Mouse (Mus musculus): Measurements from ENCODE around the gene Srgap3.
A peak's percentile ranks its signal among the peaks of the same experiment; 100 is the strongest.
"Not testable (repeated sequence)": the region's sequence is repeated elsewhere in the genome, so short reads cannot be mapped to it uniquely, and the experiment has no call there.

Srgap3 gene

DNA sequence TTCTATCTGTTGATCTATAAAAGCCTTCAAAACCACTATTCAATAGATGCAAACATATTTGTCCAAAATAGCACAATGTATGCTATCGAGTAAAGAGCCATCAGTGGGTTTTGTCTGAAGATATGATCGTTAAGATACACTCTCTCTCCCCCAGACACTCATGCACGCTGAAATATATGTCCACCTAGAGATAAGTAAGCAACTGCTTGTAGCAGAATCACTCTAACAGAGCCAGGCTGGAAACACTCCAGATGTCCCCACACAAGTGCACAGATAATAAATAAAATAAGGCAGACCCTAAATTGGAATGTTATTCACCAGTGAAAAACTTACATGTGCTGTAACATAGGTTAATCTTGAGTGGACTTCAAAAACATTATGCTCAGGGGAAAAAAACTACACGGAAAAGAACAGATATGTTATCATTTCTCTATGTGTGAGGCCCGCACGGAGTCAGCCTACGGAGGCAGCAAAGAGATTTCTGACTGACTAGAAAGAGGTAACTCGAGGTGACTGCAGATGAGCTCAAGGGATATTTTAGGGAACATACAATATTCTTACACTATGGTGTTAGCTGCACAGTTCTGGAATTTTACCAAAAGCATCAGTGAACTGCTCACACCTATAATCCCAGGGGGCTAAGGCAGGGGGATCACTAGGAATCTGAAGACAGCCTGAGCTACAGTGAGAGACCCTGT, 39.0 kb downstream of the Srgap3 start:
- DNase-seq, result no peak

DNA sequence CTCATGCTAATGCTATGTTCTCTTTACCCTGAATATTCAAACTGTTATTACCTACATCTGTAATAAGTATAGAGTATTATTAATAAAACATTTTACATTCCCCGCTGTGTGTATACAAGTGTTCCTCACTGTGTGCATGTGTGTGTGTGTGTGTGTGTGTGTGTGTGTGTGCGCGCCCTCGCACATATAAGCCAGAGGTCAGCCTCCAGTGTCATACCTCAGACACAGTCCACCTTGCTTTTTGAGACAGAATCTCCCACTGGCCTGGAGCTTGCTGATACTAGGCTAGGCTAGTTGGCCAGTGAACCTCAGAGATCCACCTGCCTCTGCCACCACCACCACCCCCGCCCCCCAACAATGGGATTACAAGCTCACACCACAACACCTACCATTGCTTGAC, 43.3 kb downstream of the Srgap3 start:
- DNase-seq, result no peak

DNA sequence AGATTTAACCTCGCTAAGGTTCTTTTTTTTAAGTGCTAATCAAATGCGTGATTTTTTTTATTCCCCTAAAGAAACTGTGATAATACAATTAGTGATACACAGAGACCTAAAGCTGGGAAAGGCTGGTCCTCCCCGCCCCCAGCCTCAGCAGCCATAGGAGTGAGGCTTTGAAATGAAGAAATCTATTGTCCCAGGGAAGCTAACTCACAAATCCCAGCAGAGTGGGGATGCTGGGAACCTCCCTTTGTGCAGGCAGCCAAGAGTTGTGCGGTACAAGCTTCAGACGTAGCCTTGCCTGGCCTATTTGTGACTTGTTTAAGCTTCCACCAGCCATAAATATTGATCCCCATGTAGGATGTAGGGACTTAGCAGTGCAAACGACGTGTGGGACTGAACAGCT, 43.8 kb downstream of the Srgap3 start:
- no peak for DNase-seq

DNA sequence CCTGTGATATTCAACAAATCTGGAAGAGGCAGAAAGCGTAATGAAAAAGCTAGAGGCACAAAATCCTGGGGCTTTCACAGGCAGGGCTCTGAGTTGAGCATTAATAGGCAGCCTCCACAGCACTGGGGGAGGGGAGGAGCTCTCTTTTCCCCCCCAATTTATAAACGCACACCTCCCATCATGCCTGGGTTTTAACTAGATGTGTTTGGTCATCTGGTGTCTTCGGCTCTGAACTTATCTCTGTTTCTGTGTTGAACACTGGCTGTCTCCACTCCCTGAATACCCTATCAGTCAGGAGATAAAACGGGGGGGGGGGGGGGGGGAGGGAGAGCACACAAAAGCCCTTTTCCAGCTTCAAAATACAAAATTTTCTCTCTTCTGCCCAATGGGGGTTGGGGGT, 44.3 kb downstream of the Srgap3 start:
- DNase-seq, result no peak

- no peak for DNase-seq
Observed at GRCm38 (mm10) chr6:112900306-112900705, 46.8 kb downstream of the Srgap3 start.

GRCm38 (mm10) chr6:112899711-112900110, 47.4 kb downstream of the Srgap3 start:
- DNase-seq, result no peak

GRCm38 (mm10) chr6:112899276-112899675, 47.8 kb downstream of the Srgap3 start:
- DNase-seq, result no peak

GRCm38 (mm10) chr6:112898435-112898834, 48.6 kb downstream of the Srgap3 start:
- no peak for DNase-seq

DNA sequence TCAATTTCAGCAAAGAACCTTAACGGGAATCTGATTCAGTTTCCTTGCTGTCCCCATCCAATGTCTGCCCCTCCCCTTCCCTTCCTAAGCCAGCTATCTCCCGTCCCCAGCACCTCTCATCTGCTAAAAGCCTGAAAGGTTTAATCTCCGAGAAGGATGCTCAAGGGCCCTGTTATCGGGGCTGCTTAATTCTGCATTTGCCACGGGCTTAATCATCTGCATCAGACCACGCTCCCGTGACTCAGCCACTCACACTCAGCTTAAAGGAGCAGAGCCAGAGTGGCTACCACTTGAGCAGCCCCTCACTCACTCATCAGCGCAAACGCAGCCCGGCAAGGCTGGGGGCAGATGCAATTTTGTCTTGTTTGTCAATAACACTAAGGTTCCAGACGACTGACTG, 50.7 kb downstream of the Srgap3 start:
- DNase-seq, result no peak

DNA sequence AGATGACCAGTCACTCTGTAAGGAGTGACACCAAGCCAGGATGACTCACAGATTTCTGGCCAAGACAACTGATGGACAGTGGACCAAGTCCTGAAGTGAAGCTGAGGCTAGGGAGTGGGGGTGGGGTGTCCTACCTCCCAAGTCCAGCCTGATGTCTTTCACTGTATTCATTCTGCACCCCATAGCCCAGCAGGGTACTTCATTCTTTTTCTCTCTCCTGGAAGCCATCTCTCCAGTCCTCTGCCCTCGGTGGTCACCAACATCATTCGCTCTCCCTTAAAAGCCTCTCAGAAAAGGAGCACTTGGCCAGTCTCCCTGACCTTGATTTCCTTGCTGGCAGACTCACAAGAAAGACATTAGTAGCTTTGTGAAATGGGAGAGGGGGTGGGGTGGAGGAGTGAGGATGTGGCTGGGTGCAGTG, 56.7 kb downstream of the Srgap3 start:
- DNase-seq, result peak; percentile 52

GRCm38 (mm10) chr6:112883588-112884135, 63.4 kb downstream of the Srgap3 start:
- DNase-seq, result no peak

DNA sequence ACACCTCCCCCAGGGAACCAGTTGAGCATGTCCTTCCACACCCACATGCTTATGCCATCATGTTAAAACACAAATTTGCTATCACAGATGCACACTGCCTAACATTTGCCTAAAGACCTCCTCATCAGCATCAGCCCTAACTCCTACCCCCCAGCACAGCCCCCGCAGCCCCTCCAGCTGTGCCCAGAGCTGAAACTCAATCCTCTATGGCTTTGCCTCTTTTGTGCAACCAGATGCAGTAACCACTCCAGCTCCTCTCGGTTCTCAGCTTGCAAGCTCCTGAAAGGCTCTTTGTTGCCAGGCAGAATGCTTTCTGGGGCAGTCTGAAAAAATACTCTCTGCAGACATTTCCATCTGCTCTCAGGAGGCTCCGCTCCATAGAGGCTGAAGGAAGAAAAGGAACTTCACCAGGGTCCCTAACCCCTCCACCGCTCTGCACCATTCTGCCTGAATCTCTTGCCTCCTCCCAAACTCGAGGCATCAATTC, 67.0 kb downstream of the Srgap3 start:
- DNase-seq, result no peak

DNA sequence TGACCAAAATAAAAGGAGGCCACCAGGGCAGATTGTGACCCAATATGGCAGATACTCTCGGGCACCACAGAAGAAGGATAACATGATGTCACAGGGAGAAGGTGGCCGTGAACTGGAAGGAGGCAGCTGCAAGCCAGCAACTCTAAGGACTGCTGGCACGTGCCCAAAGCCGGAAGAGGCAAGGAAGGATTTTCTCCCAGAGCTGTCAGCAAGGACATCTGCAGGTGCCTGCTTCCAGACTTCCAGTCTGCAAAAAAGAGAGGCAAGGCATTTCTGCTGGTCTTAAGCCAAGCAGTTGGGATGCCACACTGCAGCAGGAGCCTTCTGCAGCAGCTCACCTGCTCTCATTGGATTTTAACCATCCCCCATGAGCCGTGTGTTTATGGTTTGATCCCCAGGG, 67.9 kb downstream of the Srgap3 start:
- peak; percentile 39 for DNase-seq

- DNase-seq, result peak; percentile 19
Observed at GRCm38 (mm10) chr6:112873089-112873835, 73.8 kb downstream of the Srgap3 start.

DNA sequence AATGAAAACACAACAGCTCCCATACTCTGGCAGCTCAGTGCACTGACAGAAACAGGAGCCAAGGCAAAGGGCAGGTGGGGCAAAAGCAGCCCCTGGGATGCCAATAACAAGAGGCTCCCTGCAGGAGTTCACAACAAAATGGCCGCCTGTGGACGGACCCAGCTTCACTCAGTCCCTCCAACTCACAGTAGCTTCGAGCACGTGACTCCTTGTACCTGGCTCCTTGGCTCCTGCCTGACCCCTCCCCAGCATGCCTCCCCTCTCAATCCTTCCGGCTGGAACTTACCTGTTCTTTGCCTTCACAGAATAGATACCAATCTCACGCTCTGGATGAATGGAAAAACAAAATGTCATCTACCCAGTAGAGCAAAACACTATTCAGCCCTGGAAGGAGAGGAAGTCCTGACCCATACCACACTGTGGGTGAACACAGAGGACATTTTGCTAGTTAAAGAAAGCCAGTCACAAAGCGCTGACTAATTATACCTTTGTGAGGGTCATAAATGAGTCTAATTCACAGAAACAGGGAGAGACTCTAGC, 75.8 kb downstream of the Srgap3 start:
- DNase-seq, result peak; percentile 27

GRCm38 (mm10) chr6:112868197-112868957, 78.7 kb downstream of the Srgap3 start:
- DNase-seq, result no peak

GRCm38 (mm10) chr6:112866096-112866495, 81.0 kb downstream of the Srgap3 start:
- no peak for DNase-seq

DNA sequence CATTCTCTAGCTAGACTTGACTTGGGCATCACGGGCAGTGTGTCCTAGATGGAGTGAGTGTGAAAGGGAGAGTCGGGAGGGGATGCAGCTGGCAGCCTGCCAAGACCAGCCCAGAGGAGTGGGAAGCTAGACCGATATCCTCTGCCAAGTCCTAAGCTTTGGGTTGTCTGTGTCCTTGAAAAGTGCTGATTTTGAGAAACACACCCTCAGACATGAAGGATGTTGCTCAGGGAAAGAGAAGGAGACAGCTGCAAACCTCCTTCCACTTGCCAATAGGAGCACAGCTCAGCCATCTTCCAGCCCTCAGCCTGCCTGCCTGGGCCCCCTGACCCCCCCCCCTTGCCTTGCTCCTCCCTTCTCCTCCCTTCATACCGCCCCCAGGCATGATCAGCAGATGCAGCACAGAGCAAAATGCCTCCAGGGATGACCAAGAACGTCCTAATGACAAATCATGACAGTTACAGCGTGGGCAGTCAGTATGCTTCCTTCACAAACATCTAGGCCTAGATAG, 82.0 kb downstream of the Srgap3 start:
- peak; percentile 43 for DNase-seq

DNA sequence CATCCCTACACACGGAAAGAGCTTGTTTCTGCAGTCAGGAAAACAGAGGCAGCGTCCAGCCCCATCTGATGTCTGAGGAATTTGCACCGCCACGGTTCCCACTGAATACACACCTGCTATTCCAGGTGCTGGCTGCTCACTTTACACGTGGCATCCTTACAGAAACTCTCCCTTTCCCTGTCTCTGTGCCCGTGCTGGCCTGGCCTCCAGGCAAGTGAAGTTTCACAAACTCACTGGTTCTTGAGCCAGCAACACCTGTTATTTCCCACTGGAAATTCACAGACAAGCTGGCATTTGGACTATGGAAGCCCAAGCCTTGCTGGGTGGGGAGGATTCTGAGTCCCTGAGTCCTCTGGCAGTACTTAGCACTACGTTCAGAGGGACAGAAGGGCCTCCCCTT, 84.6 kb downstream of the Srgap3 start:
- DNase-seq, result no peak

DNA sequence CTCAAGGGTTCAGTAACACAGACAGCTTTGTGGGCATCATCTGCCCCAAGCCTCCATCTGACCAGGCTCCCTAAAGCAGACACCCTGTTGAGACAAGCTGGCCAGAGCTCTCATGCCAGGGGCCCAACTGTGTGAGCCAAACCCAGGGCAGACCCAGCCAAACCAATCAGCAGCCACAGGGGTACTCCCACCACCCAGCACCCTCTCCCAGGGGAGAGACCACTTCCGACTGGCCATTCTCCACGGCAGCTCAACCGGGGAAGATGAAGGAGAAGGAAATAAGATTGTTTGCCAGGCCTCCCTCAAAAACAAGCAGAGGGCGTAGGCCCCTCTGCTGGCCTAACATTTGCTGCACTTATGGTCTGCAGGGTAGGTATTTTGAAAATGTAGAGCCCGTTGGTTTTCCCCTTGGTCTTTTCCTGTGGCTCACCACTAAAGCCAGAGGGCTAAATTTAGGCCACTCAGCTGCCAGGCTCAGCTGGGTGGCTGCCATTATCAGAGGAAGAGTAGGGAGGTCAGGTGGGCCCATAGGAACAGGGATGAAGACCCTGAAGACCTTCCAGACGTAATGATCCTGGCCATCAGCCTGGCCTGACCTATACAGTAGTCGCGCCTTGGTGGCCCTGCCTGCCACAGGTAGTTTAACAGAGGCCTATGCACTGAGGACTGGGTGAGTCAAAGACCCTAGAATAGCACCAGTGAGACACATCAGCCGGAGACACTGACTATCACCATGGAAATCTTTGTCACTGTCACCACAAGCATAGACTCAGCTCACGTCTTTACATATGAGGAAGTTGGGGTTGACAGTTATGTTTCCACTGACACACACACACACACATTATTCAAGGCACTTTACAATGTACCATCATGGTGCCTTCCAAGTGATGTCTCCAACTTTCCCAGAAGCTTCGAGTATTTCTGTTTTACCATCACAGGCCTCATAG, 85.4 kb downstream of the Srgap3 start:
- DNase-seq, result no peak

GRCm38 (mm10) chr6:112860290-112860689, 86.8 kb downstream of the Srgap3 start:
- not testable (repeated sequence) for DNase-seq

DNA sequence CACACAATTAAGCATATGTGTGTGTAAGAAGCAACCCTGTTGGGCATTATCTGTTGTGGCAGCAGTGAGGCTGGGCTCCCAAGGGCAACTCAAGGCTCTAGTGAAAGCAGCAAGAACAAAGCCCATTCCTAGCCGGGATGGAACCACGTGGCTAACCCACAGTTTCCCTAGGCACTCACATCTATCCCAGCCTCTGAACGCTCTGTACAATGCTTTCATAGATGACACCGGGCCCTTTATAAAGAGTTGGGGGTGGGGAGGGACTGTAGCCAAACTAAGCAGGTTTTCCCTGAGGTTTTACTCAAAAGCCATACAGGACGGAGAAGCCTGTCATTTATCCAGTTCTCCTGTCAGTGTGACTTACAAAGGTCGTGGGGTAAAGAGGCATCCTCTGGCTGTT, 90.0 kb downstream of the Srgap3 start:
- no peak for DNase-seq
